Mouse (Mus musculus) heart, adult 2 months (tissue): ENCODE data around the gene Mtor.

Source experiments
- CTCF ChIP-seq: fragments of 200-600 bp; IDR thresholded peaks from 2 replicates; pipeline ENCODE4 v1.8.1; 2022; ENCODE audit warnings: antibody characterized with exemption, mild to moderate bottlenecking, moderate library complexity
- EP300 ChIP-seq: fragments of 200-500 bp; IDR thresholded peaks from 2 replicates; pipeline ENCODE4 v1.6.1; 2011; ENCODE audit warnings: low read depth, low read length, control low read depth; ENCODE audit not compliant: insufficient read depth

GRCm38 (mm10) chr4:148523538-148523937, 75.1 kb downstream of the Mtor start:
- TF ChIP-seq EP300 = no peak
- no peak for TF ChIP-seq CTCF
